Mouse (Mus musculus) C2C12 (cell line): ENCODE data around the gene Gm35549.

Source experiments
- CTCF ChIP-seq: IDR thresholded peaks from one replicate; pipeline ENCODE4 v1.5.1; 2011; ENCODE audit not compliant: control insufficient read depth, insufficient read depth, insufficient read length
- FOSL1 ChIP-seq: IDR thresholded peaks from one replicate; pipeline ENCODE4 v1.8.0; 2011; ENCODE audit warnings: mild to moderate bottlenecking, low read length; ENCODE audit not compliant: poor library complexity, insufficient read depth, severe bottlenecking
- MAX ChIP-seq: IDR thresholded peaks from one replicate; pipeline ENCODE4 v1.6.1; 2011; ENCODE audit warnings: mild to moderate bottlenecking, control low read depth
- MYOG ChIP-seq: IDR thresholded peaks from one replicate; pipeline ENCODE4 v1.6.1; 2011; ENCODE audit not compliant: control insufficient read depth, insufficient read length; ENCODE audit errors: extremely low read depth
- USF1 ChIP-seq: IDR thresholded peaks from one replicate; pipeline ENCODE4 v1.6.1; 2011; ENCODE audit warnings: low read depth, mild to moderate bottlenecking, control low read depth, moderate library complexity

GRCm38 (mm10) chr9:122805053-122805844 lies 38.6 kb downstream of the Gm35549 start, which contains the start of gene Tcaim:
- TF ChIP-seq USF1 (no peak), MYOG (no peak), FOSL1 (no peak), CTCF (no peak), MAX (no peak)
